Mouse (Mus musculus): ENCODE data around the gene Derl3. TPM values are rescaled to one million over a fixed set of nuclear protein-coding genes. Genes with fewer than 3 reads are reported as not detected.

Gene Derl3
- polyA plus RNA-seq, 1 experiment from 2014 or later, result 2.9 TPM

DNA sequence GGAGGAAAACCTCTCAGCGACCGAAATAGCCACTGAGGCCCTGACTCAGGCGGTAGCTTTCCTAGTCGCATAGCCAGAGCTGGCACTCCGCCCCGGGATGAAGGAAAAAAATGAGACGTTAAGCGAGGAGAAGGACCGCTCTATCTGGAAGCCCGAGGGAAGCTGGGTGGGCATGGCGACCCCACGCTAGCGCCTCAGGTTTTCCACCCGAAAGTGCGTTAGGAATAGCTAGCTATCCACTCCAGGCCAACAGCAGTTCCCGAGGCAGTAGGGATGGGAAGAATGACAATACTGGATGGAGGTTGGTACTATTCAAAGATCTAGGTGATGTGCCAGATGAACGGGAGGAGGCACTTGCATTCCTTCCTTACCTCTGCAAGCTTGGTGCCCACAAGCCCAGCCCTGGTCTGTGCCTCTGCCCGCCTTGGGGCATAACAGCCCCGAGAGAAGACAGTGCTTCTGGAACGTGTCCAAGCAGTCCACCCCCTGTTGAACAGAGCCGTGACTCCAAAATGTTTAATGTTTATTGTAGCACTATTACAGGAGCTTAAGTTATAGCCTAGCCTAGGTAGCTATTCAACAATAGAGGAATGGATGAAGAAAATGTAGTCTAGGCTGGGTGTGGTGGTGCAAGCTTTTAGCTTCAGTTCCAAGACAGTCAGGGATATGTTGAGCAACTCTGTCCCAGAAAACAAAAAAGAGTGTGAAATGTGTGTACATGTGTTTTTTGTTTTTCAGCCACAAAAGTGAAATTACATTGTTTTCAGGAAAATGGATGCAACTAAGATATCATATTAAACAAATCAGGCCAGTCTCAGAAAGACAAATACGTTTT lies 28.7 kb downstream of the Derl3 start:
- 4% methylated on average over 22 of the region's 22 CpGs for WGBS
- H3K27ac ChIP-seq (replicated peaks), result peak overlapping the region; percentile 99

DNA sequence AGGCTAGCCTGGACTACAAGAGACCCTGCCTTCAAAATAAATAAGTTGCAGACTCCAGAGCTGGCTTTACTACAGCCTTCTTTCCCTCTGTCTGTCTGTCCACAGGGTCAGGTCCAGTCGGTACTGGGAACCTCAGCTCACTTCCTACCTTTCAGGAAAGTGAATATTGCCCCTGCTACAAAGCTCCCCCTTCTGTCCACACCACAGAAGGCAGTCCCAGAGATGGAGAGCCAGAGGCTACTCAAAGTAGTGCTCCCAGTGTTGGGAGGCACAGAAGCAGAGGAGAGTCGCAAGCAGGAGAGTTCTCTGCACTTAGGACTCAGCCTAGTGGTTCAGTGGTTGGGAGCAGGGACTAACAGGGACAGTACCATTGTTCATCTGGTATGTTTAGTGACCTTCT lies 31.1 kb downstream of the Derl3 start:
- peaks cover 31% of the 10 kb centered on the region; the same call in 1 of the 2 replicates for H3K36me3 ChIP-seq
- H3K27me3 ChIP-seq, result no peaks in the 10 kb centered on the region
- H3K9ac ChIP-seq, result no peak overlapping the region
- H3K4me1 ChIP-seq (replicated peaks), result peaks cover 30% of the 10 kb centered on the region
- H3K4me2 ChIP-seq, result no peak overlapping the region
- H3K9me3 ChIP-seq, result no peaks in the 10 kb centered on the region
- no peak for ATAC-seq (ENCODE audit: low read depth)
- no peak overlapping the region for H3K27ac ChIP-seq (replicated peaks)
- no peak overlapping the region for H3K4me3 ChIP-seq
- WGBS, result 65% methylated on average over 2 of the region's 2 CpGs

More for the DNA sequence above, 28.7 kb downstream of the Derl3 start:
- Histone ChIP-seq H3K4me1 (replicated peaks) (peaks cover 53% of the 10 kb centered on the region), H3K9me3 (no peaks in the 10 kb centered on the region), H3K4me3 (peak overlapping the region; percentile 89), H3K4me2 (peak overlapping the region; percentile 89), H3K9ac (peak overlapping the region; percentile 98), H3K27me3 (no peaks in the 10 kb centered on the region), H3K36me3 (peaks cover 25% of the 10 kb centered on the region)
- peak; percentile 49 for ATAC-seq (ENCODE audit: low read depth)

DNA sequence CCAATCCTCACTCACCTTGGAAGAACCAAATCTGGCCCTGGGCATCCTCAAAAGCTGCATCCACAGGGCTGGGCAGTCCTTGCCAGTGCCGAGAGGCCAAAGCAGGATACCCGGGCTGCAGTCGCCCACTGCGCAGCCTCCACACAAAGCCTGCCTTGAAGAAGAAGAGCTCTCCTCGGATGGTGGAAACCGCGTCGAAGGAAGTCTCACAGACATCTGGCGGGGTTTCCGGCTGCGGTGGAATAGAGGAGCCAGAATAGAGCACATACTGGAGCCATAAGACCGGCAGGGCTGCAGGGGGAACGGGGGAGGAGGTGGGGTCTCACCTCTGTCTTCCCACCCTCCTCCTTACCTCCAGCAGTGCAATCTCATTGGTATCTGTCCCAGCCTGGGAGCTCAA lies 33.2 kb downstream of the Derl3 start:
- Histone ChIP-seq H3K4me1 (replicated peaks) (peaks cover 28% of the 10 kb centered on the region), H3K9me3 (no peaks in the 10 kb centered on the region), H3K27me3 (peaks cover 7% of the 10 kb centered on the region), H3K36me3 (peaks cover 31% of the 10 kb centered on the region; the same call in 1 of the 2 replicates), H3K9ac (no peak overlapping the region), H3K4me2 (no peak overlapping the region), H3K4me3 (no peak overlapping the region), H3K27ac (replicated peaks) (no peak overlapping the region)
- ATAC-seq (ENCODE audit: low read depth), result no peak
- 82% methylated on average over 13 of the region's 13 CpGs for WGBS

DNA sequence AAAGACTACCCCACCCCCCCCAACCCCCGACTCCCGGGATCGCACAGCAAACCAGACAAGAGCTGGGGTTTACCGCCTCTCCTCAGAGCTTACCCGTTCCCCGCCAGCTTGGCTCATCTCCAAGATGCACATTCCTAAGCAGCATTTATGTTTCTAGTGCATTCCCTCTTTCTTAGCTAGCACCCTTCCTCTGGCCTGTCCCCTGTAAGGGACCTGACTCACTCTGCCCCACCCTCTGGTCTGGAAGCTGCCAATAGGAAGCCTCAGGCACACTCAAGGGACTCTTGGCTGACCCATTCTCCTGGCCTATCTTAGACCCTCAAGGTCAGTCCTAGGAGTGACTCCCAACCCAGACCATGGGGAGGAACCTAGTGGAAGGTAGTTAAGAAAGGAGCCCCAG lies 37.1 kb downstream of the Derl3 start:
- Histone ChIP-seq H3K4me3 (no peak overlapping the region), H3K9me3 (no peaks in the 10 kb centered on the region), H3K4me2 (peak overlapping the region; percentile 92), H3K27ac (replicated peaks) (no peak overlapping the region), H3K4me1 (replicated peaks) (peaks cover 32% of the 10 kb centered on the region), H3K27me3 (peaks cover 24% of the 10 kb centered on the region), H3K9ac (no peak overlapping the region), H3K36me3 (peaks cover 29% of the 10 kb centered on the region; the same call in 1 of the 2 replicates)
- 28% methylated on average over 6 of the region's 6 CpGs for WGBS
- ATAC-seq (ENCODE audit: low read depth), result no peak

DNA sequence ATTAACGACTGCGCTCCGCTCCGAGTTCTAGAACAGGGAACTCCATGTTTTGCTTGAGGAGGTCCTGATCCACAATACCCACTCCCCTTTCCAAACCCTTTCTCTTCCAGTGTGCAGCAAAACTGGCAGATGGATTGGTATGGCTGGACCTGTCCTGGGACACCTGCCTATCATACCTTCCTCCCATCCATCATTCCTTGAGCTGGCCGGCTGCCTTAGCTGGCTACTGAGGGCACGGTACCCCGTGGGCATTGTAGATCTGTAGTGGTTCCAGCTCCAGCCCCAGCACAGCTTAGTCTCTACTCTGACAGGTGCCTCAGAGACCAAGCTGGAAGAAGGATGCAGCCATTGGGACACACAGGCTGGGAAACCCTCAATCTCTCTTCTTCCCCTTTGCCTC lies 38.1 kb downstream of the Derl3 start:
- no peaks in the 10 kb centered on the region for H3K9me3 ChIP-seq
- no peak for ATAC-seq (ENCODE audit: low read depth)
- H3K4me2 ChIP-seq, result peak overlapping the region; percentile 92
- peaks cover 42% of the 10 kb centered on the region for H3K4me1 ChIP-seq (replicated peaks)
- H3K27me3 ChIP-seq, result peaks cover 27% of the 10 kb centered on the region
- H3K27ac ChIP-seq (replicated peaks), result no peak overlapping the region
- peak overlapping the region; percentile 51 for H3K4me3 ChIP-seq
- H3K36me3 ChIP-seq, result peaks cover 19% of the 10 kb centered on the region; the same call in 1 of the 2 replicates
- WGBS, result 25% methylated on average over 7 of the region's 7 CpGs
- peak overlapping the region; percentile 85 for H3K9ac ChIP-seq

DNA sequence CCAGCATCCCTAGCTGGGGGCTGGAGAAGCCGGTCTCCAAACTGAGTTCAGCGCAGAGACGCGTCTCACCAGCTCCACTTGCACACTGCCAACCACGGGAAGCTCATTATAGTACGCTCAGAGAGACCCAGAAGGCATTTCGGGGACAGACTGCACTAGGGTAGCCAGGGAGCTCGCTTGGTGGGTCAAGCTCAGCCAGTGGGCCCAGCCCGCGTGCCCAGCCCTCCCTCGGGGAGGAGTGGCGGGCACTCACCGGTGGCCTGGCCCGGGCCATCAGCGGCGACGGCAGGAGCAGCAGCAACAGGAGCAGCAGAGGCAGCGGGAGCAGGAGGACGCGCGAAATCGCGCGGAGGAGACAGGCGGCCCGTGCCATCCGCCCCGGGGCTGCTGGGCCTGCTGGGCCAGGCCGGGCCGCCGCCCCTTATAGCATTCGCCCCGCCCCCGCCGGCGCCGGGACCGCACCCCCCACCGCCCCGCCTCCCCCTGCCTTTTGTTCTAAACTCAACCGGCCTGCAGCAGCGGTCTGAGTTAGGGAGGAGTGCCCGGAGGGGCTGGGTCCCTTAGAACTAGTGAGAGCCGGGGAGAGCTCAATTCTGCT lies 39.0 kb downstream of the Derl3 start:
- Histone ChIP-seq H3K27ac (replicated peaks) (peak overlapping the region; percentile 59), H3K27me3 (peaks cover 30% of the 10 kb centered on the region)
- under 1% methylated on average over 33 of the region's 44 CpGs for WGBS

DNA sequence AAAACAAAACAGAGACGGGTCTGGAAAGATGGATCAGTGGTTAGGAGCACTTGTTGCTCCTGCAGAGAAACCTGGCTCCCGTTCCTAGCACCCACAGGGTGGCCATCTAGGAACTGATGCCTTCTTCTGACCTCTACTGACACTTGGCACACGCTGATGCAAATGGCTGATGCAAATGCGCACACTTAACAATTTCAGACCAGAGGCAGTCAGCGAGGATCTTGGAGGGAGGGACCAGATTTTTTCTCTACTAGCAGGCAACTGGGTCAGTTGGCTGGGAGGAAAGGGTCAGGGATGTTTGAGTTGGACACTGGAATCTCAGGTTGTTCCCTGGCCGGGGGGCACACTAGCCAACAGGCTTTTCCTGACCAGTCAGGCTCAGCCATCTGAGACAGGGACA lies 39.7 kb downstream of the Derl3 start, which contains the start of gene Chchd10:
Chchd10 (plus strand) TSS at position 240 of the 400 bp plus-strand sequence.
- peak within 1 kb of the TSS; percentile 92 for H3K4me2 ChIP-seq
- 23% methylated on average over 6 of the region's 6 CpGs for whole genome bisulfite sequencing
- peak within 1 kb of the TSS; percentile 59 for H3K27ac ChIP-seq (replicated peaks)
- H3K9ac ChIP-seq, result peak within 1 kb of the TSS; percentile 85
- H3K9me3 ChIP-seq, result no peaks in the 10 kb centered on the region
- peaks cover 5% of the 10 kb centered on the region; the same call in 1 of the 2 replicates for H3K36me3 ChIP-seq
- no peak for ATAC-seq (ENCODE audit: low read depth)
- peaks cover 51% of the 10 kb centered on the region for H3K4me1 ChIP-seq (replicated peaks)
- peaks cover 36% of the 10 kb centered on the region for H3K27me3 ChIP-seq
- peak within 1 kb of the TSS; percentile 51 for H3K4me3 ChIP-seq

More for the DNA sequence above, 39.0 kb downstream of the Derl3 start:
- H3K9ac ChIP-seq, result peak overlapping the region; percentile 85
- H3K9me3 ChIP-seq, result no peaks in the 10 kb centered on the region
- peak; percentile 42 for ATAC-seq (ENCODE audit: low read depth)
- peaks cover 44% of the 10 kb centered on the region for H3K4me1 ChIP-seq (replicated peaks)
- H3K4me2 ChIP-seq, result peak overlapping the region; percentile 92
- peak overlapping the region; percentile 51 for H3K4me3 ChIP-seq
- H3K36me3 ChIP-seq, result peaks cover 12% of the 10 kb centered on the region; the same call in 1 of the 2 replicates

DNA sequence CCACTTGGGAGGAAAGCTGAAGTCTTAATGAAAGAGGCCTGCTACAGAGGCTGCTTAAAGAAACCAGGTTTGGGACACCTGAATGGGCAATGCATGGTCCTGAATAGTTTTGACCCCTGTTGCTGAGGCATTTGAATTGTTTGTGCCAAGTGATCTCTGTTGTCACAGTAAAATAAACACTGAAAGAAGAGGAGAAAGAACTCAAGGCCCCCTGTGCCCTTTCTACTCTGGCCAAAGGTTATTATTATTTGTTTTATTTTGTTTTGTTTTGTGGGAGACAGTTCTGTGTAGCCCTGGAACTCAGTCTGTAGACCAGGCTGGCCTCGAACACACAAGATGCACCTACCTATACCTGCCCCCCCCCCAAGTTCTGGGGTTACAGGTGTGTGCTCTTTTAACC lies 41.8 kb downstream of the Derl3 start:
- no peak for ATAC-seq (ENCODE audit: low read depth)

DNA sequence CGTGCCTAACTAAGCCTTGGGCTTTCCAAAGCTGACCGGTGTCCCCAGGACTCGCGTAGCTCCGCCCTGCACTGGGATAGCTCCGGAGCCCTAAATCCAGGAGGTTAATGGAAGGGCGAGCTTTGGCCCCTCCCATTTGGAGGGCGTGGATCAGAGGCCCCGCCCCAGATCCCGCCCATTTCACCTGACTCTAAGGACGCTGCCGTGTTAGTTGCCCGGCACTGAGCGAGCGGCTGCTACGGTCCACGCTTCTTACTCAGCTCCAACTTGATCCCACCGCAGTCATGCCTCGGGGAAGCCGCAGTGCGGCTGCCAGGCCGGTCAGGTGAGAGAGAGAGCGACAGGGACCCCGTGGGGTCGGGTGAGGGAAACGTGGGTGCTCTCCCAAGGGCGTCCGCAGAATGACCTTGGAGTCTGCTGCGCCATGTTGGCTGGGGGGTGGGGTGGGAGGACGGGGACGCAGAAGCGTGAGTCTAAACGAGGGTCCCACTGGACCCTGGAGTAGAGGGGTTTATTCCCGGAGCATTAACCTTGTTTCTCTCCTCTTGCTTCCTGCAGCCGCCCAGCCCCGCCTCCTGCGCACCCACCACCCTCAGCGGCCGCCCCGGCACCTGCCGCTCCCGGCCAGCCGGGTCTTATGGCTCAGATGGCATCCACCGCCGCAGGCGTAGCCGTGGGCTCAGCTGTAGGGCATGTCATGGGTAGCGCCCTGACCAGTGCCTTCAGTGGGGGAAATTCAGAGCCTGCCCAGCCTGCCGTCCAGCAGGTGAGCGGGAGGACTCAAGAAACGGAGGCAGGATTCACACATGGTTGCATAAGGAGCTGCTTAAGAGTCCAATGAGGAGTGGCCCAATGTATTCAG lies 42.7 kb downstream of the Derl3 start, which contains the start of gene Mmp11:
Mmp11 (minus strand) TSS at position 817 of the 862 bp plus-strand sequence.
- Histone ChIP-seq H3K9me3 (no peaks in the 10 kb centered on the region), H3K27me3 (peaks cover 36% of the 10 kb centered on the region), H3K4me1 (replicated peaks) (peaks cover 54% of the 10 kb centered on the region), H3K9ac (peak within 1 kb of the TSS; percentile 74), H3K4me2 (peak within 1 kb of the TSS; percentile 83), H3K27ac (replicated peaks) (peak within 1 kb of the TSS; percentile 66), H3K36me3 (no peaks in the 10 kb centered on the region), H3K4me3 (peak within 1 kb of the TSS; percentile 58)
- WGBS, result 2% methylated on average over 50 of the region's 51 CpGs
- peak; percentile 50 for ATAC-seq (ENCODE audit: low read depth)

More for the DNA sequence above, 41.8 kb downstream of the Derl3 start:
- Histone ChIP-seq H3K4me1 (replicated peaks) (peaks cover 50% of the 10 kb centered on the region), H3K27me3 (peaks cover 38% of the 10 kb centered on the region), H3K27ac (replicated peaks) (no peak overlapping the region), H3K4me3 (peak overlapping the region; percentile 58; the same call in 1 of the 2 replicates), H3K4me2 (peak overlapping the region; percentile 83), H3K9me3 (no peaks in the 10 kb centered on the region), H3K36me3 (no peaks in the 10 kb centered on the region), H3K9ac (peak overlapping the region; percentile 74)
- 92% methylated on average over 1 of the region's 1 CpGs for WGBS

DNA sequence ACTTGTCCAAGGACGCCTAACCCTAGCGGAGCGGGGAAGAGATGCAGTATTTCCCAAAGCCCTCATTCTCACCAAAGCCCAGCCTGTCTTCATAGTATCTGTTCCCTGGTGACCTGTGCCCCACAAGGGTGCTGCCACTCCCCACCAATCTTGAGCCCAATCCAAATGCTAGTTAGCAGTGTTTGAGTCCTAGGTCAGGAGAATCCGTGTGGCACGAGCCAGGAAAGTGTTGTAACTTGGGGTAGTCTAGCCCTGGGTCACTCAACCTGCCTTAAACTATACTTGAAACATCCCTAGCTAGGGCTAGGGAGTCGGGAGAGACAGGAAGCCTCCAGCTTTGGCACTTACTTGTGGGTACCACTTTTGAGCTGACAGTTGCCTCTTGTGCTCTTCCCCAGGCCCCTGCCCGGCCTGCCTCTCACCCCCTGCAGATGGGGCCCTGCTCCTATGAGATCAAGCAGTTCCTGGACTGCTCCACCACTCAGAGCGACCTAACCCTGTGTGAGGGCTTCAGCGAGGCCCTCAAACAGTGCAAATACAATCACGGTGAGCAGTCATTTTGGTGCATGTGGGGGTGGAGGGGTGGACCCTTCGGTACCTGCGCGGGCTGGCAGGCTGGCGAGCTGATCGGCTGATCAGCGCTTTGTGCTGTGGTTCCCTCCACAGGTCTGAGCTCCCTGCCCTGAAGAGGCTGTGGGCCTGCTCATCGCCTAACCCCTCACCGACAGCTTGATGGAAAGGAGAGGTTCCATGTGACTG lies 43.9 kb downstream of the Derl3 start:
- peak overlapping the region; percentile 83 for H3K4me2 ChIP-seq
- H3K27me3 ChIP-seq, result peaks cover 26% of the 10 kb centered on the region
- H3K4me1 ChIP-seq (replicated peaks), result peaks cover 45% of the 10 kb centered on the region
- H3K9ac ChIP-seq, result no peak overlapping the region
- no peaks in the 10 kb centered on the region for H3K36me3 ChIP-seq
- H3K9me3 ChIP-seq, result no peaks in the 10 kb centered on the region
- no peak overlapping the region; the same call in 1 of the 2 replicates for H3K4me3 ChIP-seq
- WGBS, result 35% methylated on average over 18 of the region's 18 CpGs
- no peak overlapping the region for H3K27ac ChIP-seq (replicated peaks)
- no peak for ATAC-seq (ENCODE audit: low read depth)

Data from neural tube, embryonic 13.5 days (tissue).